Mouse (Mus musculus) limb, embryonic 11.5 days (tissue): ENCODE measurements at regions not wholly inside any gene's neighbourhood (a gene's known extent, or its start where the extent isn't known, plus 50 kb on each side); places are given as distances from the start of the nearest gene placed in this dataset.

ENCODE experiments used
- ATAC-seq: fragments of 200-750 bp; cut with Nextera tagmentation; 2 replicates; pipeline ENCODE4 v1.8.0; 2017; ENCODE audit warnings: low read depth; ENCODE audit not compliant: insufficient number of reproducible peaks, low FRiP score, low TSS enrichment
- DNase-seq: peaks from one replicate; pipeline ENCODE4 v3.0.0-alpha.2; 2015; ENCODE audit warnings: low spot score
- H3K27ac ChIP-seq: fragments of 300-500 bp; sonication (generic); replicated peaks from 2 replicates; pipeline ENCODE4 v1.5.1; 2014; ENCODE audit warnings: low read depth, mild to moderate bottlenecking, low read length
- H3K27me3 ChIP-seq: fragments of 300-500 bp; sonication (generic); 2 replicates; pipeline ENCODE4 v1.6.1; 2014; ENCODE audit warnings: mild to moderate bottlenecking, low read length, mixed read lengths; ENCODE audit not compliant: control insufficient read depth, insufficient read depth
- H3K36me3 ChIP-seq: fragments of 300-500 bp; sonication (generic); 2 replicates; pipeline ENCODE4 v1.6.1; 2014; ENCODE audit warnings: mild to moderate bottlenecking, low read length, moderate library complexity, mixed read lengths; ENCODE audit not compliant: control insufficient read depth, insufficient read depth
- H3K4me1 ChIP-seq: fragments of 300-500 bp; sonication (generic); 2 replicates; pipeline ENCODE4 v1.6.1; 2014; ENCODE audit warnings: low read length, mixed read lengths; ENCODE audit not compliant: control insufficient read depth, insufficient read depth
- H3K4me2 ChIP-seq: fragments of 300-500 bp; sonication (generic); 2 replicates; pipeline ENCODE4 v1.6.1; 2014; ENCODE audit warnings: low read depth, mild to moderate bottlenecking, moderate library complexity; ENCODE audit not compliant: severe bottlenecking
- H3K4me3 ChIP-seq: fragments of 300-500 bp; sonication (generic); 2 replicates; pipeline ENCODE4 v1.5.1; 2014; ENCODE audit warnings: low read depth, low read length
- H3K9ac ChIP-seq: fragments of 300-500 bp; sonication (generic); 2 replicates; pipeline ENCODE4 v1.6.1; 2014; ENCODE audit warnings: mild to moderate bottlenecking, low read length
- H3K9me3 ChIP-seq: fragments of 300-500 bp; sonication (generic); 2 replicates; pipeline ENCODE4 v1.6.1; 2016; ENCODE audit warnings: low read length; ENCODE audit not compliant: control insufficient read depth
- WGBS: fragments of 180-500 bp; shearing (Covaris S2); extraction: QIAGEN DNeasy Blood & Tissue Kit; methylation state at CpG from one replicate; pipeline ENCODE4 v1.1.7; 2014; 5-methylcytosine and 5-hydroxymethylcytosine counted together

DNA sequence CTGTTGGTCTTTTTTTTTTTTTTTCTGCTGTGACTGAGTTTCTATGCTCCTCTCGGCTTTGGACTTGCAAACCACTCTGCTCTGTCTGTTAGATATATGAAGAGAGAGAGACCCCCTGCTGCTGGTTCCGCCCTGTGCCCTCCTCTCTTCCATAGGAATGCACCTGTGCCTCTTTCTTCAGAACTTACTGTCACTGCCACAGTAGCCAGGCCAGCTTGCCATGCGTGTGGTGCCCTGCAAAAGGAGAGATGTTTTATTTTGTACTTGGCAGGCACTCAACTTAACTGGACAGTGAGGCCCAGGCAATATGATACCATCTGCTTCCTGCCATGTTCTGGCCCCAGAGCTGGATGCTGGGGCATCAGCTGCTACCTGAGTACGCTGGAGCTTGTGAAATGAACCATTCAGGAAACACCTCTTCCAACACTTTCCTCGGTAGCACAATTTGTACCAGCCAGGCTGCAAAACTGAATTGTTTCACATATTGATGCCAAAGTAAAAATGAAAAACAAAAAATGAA, 392.8 kb downstream of the Ttll7 start:
- Histone ChIP-seq H3K36me3 (no peaks in the 10 kb centered on the region), H3K4me1 (0 out of 2 replicates have a peak, but pooled peaks cover 2% of the 10 kb centered on the region), H3K4me3 (no peak overlapping the region), H3K27ac (no peak overlapping the region), H3K27me3 (no peaks in the 10 kb centered on the region), H3K4me2 (no peak overlapping the region), H3K9me3 (no peaks in the 10 kb centered on the region), H3K9ac (no peak overlapping the region)
- no peak for DNase-seq
- WGBS: 71% methylated on average over 5 of the region's 5 CpGs
- no peak for ATAC-seq

DNA sequence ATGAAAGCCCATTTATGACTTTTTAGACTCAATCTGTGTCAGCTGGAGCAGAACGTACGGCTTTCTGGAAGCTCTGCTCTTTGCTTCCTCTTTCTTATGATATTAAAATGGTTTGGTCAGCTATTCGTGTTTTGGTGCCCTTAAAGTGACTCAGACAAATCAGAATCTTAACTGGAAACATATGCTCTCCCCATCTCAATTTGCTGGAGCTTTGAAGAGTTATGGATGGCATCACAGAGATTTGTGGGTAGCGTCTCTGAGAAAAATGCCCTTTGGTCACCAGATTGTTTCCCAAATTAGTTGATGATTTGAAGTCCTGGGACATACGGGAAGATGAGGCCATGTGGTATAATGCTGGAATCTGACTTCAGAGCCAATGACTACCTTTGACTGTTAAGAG, 394.0 kb downstream of the Ttll7 start:
- 43% methylated on average over 5 of the region's 5 CpGs for WGBS
- no peak for ATAC-seq
- no peak for DNase-seq

DNA sequence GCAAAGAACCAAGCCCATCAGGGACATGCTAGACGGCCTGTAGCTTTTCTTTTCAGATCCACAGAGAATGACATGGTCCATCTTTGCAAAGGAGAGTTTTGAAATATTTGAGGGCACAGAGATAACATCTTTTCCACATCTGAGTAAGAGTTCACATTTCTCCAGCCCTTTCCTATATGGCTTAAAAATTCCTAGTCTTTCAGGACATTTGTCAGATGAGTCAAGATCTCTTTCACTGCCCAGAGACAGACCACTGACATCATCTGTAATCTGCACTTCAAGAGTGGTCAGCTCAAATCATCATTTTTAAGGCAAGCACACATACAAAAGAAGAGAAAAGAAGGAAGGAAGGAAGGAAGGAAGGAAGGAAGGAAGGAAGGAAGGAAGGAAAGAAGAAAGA, 397.3 kb downstream of the Ttll7 start:
- H3K9ac ChIP-seq: no peak overlapping the region
- H3K4me3 ChIP-seq: no peak overlapping the region
- no peak overlapping the region for H3K27ac ChIP-seq
- 0 out of 2 replicates have a peak, but pooled peaks cover 2% of the 10 kb centered on the region for H3K4me1 ChIP-seq
- 82% methylated on average over 1 of the region's 1 CpGs for WGBS
- H3K27me3 ChIP-seq: no peaks in the 10 kb centered on the region
- no peaks in the 10 kb centered on the region for H3K9me3 ChIP-seq
- DNase-seq: no peak
- H3K4me2 ChIP-seq: no peak overlapping the region
- no peaks in the 10 kb centered on the region for H3K36me3 ChIP-seq
- no peak for ATAC-seq

More for the DNA sequence above, 394.0 kb downstream of the Ttll7 start:
- Histone ChIP-seq H3K4me1 (0 out of 2 replicates have a peak, but pooled peaks cover 2% of the 10 kb centered on the region), H3K27ac (no peak overlapping the region), H3K27me3 (no peaks in the 10 kb centered on the region), H3K9ac (no peak overlapping the region), H3K9me3 (no peaks in the 10 kb centered on the region), H3K4me3 (no peak overlapping the region), H3K4me2 (no peak overlapping the region), H3K36me3 (no peaks in the 10 kb centered on the region)

DNA sequence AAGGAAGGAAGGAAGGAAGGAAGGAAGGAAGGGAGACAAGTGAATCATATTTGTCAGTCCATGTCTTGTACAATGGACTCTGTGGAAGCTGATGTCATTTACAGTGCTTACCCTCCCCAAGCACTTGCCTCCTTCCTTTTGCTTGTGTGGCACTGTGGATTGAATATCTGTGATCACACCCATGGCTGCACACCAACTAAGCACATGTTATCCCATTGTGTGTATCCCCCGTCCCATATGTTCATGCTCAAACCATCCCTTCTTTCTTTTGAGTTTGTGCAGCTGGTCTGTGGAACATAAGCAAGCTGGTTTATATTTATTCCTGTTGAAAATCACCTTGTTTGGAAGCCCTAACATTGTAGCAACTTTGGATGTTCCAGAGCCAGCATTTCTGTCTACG, 397.7 kb downstream of the Ttll7 start:
- DNase-seq (no peak), ATAC-seq (no peak)
- H3K4me1 ChIP-seq: 0 out of 2 replicates have a peak, but pooled peaks cover 1% of the 10 kb centered on the region

DNA sequence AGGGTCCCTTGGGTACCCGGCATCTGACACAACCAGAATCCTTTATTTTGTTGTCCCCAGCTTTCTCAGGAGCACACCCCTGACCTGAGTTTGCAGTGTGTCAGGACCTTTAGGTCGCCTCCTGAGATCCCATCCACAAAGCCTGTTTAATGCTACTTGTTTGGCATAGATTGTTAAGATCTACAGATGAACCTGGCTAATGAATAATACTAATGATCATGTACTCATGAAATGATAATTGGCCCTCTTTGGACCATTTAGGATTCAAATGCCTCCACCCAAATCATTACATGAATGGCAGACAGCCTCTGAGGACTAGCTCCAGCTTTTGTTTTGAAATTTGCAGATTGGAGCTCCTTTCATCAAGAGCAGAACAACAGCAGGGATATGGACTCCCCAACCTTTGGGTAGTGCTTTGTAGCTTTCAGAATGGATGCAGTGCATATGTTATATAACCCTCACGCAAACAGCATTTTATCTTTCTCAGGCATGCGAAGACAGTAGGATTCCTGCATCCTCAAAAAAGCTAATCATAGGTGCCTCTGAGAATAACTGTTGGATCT, 400.1 kb downstream of the Ttll7 start:
- H3K27me3 ChIP-seq: no peaks in the 10 kb centered on the region
- no peak overlapping the region for H3K27ac ChIP-seq
- no peak overlapping the region for H3K4me3 ChIP-seq
- no peak for ATAC-seq
- H3K9me3 ChIP-seq: no peaks in the 10 kb centered on the region
- H3K4me2 ChIP-seq: no peak overlapping the region
- 63% methylated on average over 4 of the region's 4 CpGs for WGBS
- H3K9ac ChIP-seq: no peak overlapping the region
- DNase-seq: no peak
- H3K4me1 ChIP-seq: 0 out of 2 replicates have a peak, but pooled peaks cover 2% of the 10 kb centered on the region
- H3K36me3 ChIP-seq: no peaks in the 10 kb centered on the region

More for the DNA sequence above, 397.7 kb downstream of the Ttll7 start:
- Histone ChIP-seq H3K27me3 (no peaks in the 10 kb centered on the region), H3K9me3 (no peaks in the 10 kb centered on the region), H3K4me3 (no peak overlapping the region), H3K4me2 (no peak overlapping the region), H3K36me3 (no peaks in the 10 kb centered on the region), H3K27ac (no peak overlapping the region), H3K9ac (no peak overlapping the region)
- 93% methylated on average over 2 of the region's 2 CpGs for WGBS

DNA sequence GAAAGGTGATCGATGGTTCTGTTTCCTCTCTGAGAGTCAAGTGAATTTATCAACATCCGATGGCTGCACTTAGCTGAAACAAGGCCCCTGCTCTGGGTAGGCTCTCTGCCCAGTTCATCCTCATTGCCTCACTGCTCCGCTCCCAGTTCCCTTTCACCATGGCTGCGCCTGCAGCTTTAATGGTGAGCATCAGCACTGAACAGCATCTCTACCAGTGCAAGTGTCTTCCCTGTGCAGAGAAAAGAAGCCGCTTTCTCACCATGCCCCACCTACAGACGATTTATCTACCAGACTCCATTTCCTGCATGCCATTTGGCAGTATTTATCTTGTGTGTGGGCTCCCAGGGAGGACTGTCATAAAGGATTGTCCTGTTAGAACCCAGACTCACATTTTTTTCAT, 400.6 kb downstream of the Ttll7 start:
- ATAC-seq (no peak), DNase-seq (no peak)
- no peak overlapping the region for H3K9ac ChIP-seq
- H3K9me3 ChIP-seq: no peaks in the 10 kb centered on the region
- 58% methylated on average over 6 of the region's 6 CpGs for WGBS
- no peak overlapping the region for H3K4me3 ChIP-seq
- no peaks in the 10 kb centered on the region for H3K27me3 ChIP-seq
- 0 out of 2 replicates have a peak, but pooled peaks cover 2% of the 10 kb centered on the region for H3K4me1 ChIP-seq
- no peaks in the 10 kb centered on the region for H3K36me3 ChIP-seq
- no peak overlapping the region for H3K4me2 ChIP-seq
- no peak overlapping the region for H3K27ac ChIP-seq

DNA sequence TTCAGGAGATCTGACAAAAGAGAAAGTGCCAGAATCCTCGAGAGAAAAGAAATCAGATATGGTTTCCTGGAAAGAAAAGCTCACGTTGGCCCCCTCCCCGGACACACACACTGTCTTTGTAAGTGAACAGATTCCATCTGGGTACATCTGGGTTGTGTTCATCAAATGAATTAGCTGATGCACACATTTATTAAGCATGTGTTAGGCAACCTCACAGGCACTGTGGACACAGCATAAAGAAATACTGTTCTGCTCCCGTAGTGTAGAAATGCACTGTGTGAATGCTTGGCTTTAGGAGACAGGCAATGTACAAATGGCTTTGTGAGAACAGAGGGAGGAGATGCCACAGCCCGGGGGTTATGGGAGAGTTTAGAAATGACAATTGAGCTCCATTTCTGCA, 402.3 kb downstream of the Ttll7 start:
- H3K9me3 ChIP-seq: no peaks in the 10 kb centered on the region
- DNase-seq (no peak), ATAC-seq (no peak)
- H3K9ac ChIP-seq: no peak overlapping the region
- no peak overlapping the region for H3K27ac ChIP-seq
- no peak overlapping the region for H3K4me3 ChIP-seq
- H3K4me2 ChIP-seq: no peak overlapping the region
- H3K36me3 ChIP-seq: no peaks in the 10 kb centered on the region
- 74% methylated on average over 5 of the region's 5 CpGs for WGBS
- H3K27me3 ChIP-seq: no peaks in the 10 kb centered on the region
- H3K4me1 ChIP-seq: 0 out of 2 replicates have a peak, but pooled peaks cover 2% of the 10 kb centered on the region

DNA sequence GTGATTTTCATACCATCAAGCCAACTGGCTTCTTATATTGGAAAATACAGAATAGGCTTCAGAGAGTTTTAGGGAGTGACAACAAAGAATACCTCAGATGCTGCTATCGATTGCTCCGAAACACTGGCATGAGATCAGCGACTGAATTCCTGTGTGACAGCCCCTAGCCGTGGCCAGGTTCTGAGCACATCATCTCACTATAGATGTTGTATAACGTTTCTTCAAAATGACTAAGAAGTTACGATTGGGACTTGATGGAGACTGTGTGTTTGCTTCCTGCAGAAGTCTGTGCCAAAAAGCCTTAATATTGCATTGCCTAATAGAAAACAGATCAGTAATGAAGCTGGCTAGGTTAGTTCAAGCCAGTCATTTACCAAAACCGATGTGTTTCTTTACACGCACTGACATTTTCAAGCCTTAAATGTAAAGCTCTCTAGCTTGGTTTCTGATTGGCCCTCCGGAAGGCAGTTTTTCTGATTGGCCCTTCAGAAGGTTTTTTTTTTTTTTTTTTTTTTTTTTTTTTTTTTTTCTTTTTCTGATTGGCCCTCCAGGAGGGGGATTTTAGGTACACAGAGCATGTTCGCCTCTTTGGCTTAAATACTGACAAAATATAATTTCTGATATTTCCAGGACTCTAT, 408.9 kb downstream of the Ttll7 start:
- DNase-seq: no peak

More for the DNA sequence above, 408.9 kb downstream of the Ttll7 start:
- Histone ChIP-seq H3K4me2 (no peak overlapping the region), H3K36me3 (no peaks in the 10 kb centered on the region), H3K4me1 (0 out of 2 replicates have a peak, but pooled peaks cover 4% of the 10 kb centered on the region), H3K9ac (no peak overlapping the region), H3K27ac (no peak overlapping the region), H3K9me3 (no peaks in the 10 kb centered on the region), H3K4me3 (no peak overlapping the region), H3K27me3 (no peaks in the 10 kb centered on the region)
- 0 out of 2 replicates have a peak, but pooled peaks have one; percentile 21 for ATAC-seq
- 60% methylated on average over 10 of the region's 10 CpGs for WGBS
